Mouse (Mus musculus) neural tube, embryonic 11.5 days (tissue): ENCODE measurements at regions not wholly inside any gene's neighbourhood (a gene's known extent, or its start where the extent isn't known, plus 50 kb on each side); places are given as distances from the start of the nearest gene placed in this dataset.
A peak's percentile ranks its signal among the peaks of the same experiment; 100 is the strongest.

Source experiments
- ATAC-seq: fragments of 200-750 bp; cut with Nextera tagmentation; 2 replicates; pipeline ENCODE4 v1.8.0; 2017; ENCODE audit warnings: moderate number of reproducible peaks, mild to moderate bottlenecking, moderate TSS enrichment, moderate library complexity; ENCODE audit not compliant: insufficient read depth, low FRiP score, low TSS enrichment
- DNase-seq: peaks from one replicate; pipeline ENCODE4 v3.0.0-alpha.2; 2015; ENCODE audit warnings: low spot score
- H3K27ac ChIP-seq: fragments of 300-500 bp; sonication (generic); 2 replicates; pipeline ENCODE4 v1.5.1; 2014; ENCODE audit warnings: low read depth, mild to moderate bottlenecking, low read length
- H3K27me3 ChIP-seq: fragments of 300-500 bp; sonication (generic); 2 replicates; pipeline ENCODE4 v1.6.1; 2014; ENCODE audit warnings: mild to moderate bottlenecking, low read length, mixed read lengths; ENCODE audit not compliant: control insufficient read depth, insufficient read depth
- H3K36me3 ChIP-seq: fragments of 300-500 bp; sonication (generic); 2 replicates; pipeline ENCODE4 v1.6.1; 2014; ENCODE audit warnings: mild to moderate bottlenecking, low read length, moderate library complexity, mixed read lengths; ENCODE audit not compliant: control insufficient read depth, insufficient read depth
- H3K4me1 ChIP-seq: fragments of 300-500 bp; sonication (generic); 2 replicates; pipeline ENCODE4 v1.6.1; 2014; ENCODE audit warnings: low read length, mixed read lengths; ENCODE audit not compliant: control insufficient read depth, insufficient read depth
- H3K4me2 ChIP-seq: fragments of 300-500 bp; sonication (generic); 2 replicates; pipeline ENCODE4 v1.6.1; 2014; ENCODE audit warnings: low read depth, mild to moderate bottlenecking, moderate library complexity
- H3K4me3 ChIP-seq: fragments of 300-500 bp; sonication (generic); 2 replicates; pipeline ENCODE4 v1.5.1; 2014; ENCODE audit warnings: low read depth, low read length
- H3K9ac ChIP-seq: fragments of 300-500 bp; sonication (generic); 2 replicates; pipeline ENCODE4 v1.6.1; 2014; ENCODE audit warnings: mild to moderate bottlenecking, low read length
- H3K9me3 ChIP-seq: fragments of 300-500 bp; sonication (generic); 2 replicates; pipeline ENCODE4 v1.6.1; 2016; ENCODE audit warnings: low read length; ENCODE audit not compliant: control insufficient read depth
- whole genome bisulfite sequencing: fragments of 180-500 bp; shearing (Covaris S2); extraction: QIAGEN DNeasy Blood & Tissue Kit; methylation state at CpG from one replicate; pipeline ENCODE4 v1.1.7; 2014; 5-methylcytosine and 5-hydroxymethylcytosine counted together

GRCm38 (mm10) chr6:94776585-94776984, 76.6 kb upstream of the Lrig1 start:
- ATAC-seq: no peak

GRCm38 (mm10) chr6:94774871-94775270, 74.9 kb upstream of the Lrig1 start:
- H3K9me3 ChIP-seq: no peaks in the 10 kb centered on the region
- no peak overlapping the region for H3K4me3 ChIP-seq
- no peaks in the 10 kb centered on the region for H3K36me3 ChIP-seq
- H3K9ac ChIP-seq: no peak overlapping the region
- H3K4me1 ChIP-seq: peaks cover 19% of the 10 kb centered on the region
- ATAC-seq: no peak
- H3K27me3 ChIP-seq: no peaks in the 10 kb centered on the region
- WGBS: 96% methylated on average over 3 of the region's 3 CpGs
- no peak overlapping the region for H3K4me2 ChIP-seq
- peak overlapping the region; percentile 92 for H3K27ac ChIP-seq
- DNase-seq: no peak

More at GRCm38 (mm10) chr6:94776585-94776984, 76.6 kb upstream of the Lrig1 start:
- H3K9ac ChIP-seq: no peak overlapping the region
- no peak overlapping the region for H3K4me2 ChIP-seq
- WGBS: 50% methylated on average over 4 of the region's 4 CpGs
- H3K4me1 ChIP-seq: peaks cover 19% of the 10 kb centered on the region
- H3K4me3 ChIP-seq: no peak overlapping the region
- no peak for DNase-seq
- no peaks in the 10 kb centered on the region for H3K9me3 ChIP-seq
- H3K27me3 ChIP-seq: no peaks in the 10 kb centered on the region
- H3K27ac ChIP-seq: no peak overlapping the region
- no peaks in the 10 kb centered on the region for H3K36me3 ChIP-seq

GRCm38 (mm10) chr6:94773604-94774486, 73.9 kb upstream of the Lrig1 start:
- no peaks in the 10 kb centered on the region for H3K36me3 ChIP-seq
- peak overlapping the region; percentile 26 for H3K4me2 ChIP-seq
- H3K27ac ChIP-seq: peak overlapping the region; percentile 92
- peaks cover 19% of the 10 kb centered on the region for H3K4me1 ChIP-seq
- H3K9me3 ChIP-seq: no peaks in the 10 kb centered on the region
- H3K4me3 ChIP-seq: no peak overlapping the region
- peak overlapping the region; percentile 43 for H3K9ac ChIP-seq
- H3K27me3 ChIP-seq: no peaks in the 10 kb centered on the region
- under 1% methylated on average over 27 of the region's 27 CpGs for WGBS
- peak; percentile 84 for ATAC-seq
- DNase-seq: peak; percentile 83

- Histone ChIP-seq H3K27me3 (no peaks in the 10 kb centered on the region), H3K36me3 (no peaks in the 10 kb centered on the region), H3K4me3 (no peak overlapping the region), H3K4me1 (peaks cover 19% of the 10 kb centered on the region), H3K4me2 (peak overlapping the region; percentile 26; the same call in 1 of the 2 replicates), H3K9ac (peak overlapping the region; percentile 43), H3K27ac (peak overlapping the region; percentile 92), H3K9me3 (no peaks in the 10 kb centered on the region)
- DNase-seq (no peak), ATAC-seq (peak; percentile 20; the same call in 1 of the 2 replicates)
- WGBS: 6% methylated on average over 12 of the region's 12 CpGs
Measured at GRCm38 (mm10) chr6:94772868-94773603, 73.1 kb upstream of the Lrig1 start.

- Histone ChIP-seq H3K36me3 (no peaks in the 10 kb centered on the region), H3K4me2 (no peak overlapping the region), H3K27me3 (no peaks in the 10 kb centered on the region), H3K9me3 (no peaks in the 10 kb centered on the region), H3K4me3 (no peak overlapping the region), H3K4me1 (peaks cover 19% of the 10 kb centered on the region), H3K27ac (peak overlapping the region; percentile 92), H3K9ac (no peak overlapping the region; the same call in 1 of the 2 replicates)
- WGBS: 21% methylated on average over 7 of the region's 7 CpGs
- DNase-seq (no peak), ATAC-seq (no peak)
Measured at GRCm38 (mm10) chr6:94772391-94772790, 72.4 kb upstream of the Lrig1 start.

GRCm38 (mm10) chr6:94768230-94768629, 68.3 kb upstream of the Lrig1 start:
- Histone ChIP-seq H3K27me3 (no peaks in the 10 kb centered on the region), H3K4me1 (peaks cover 12% of the 10 kb centered on the region), H3K9me3 (no peaks in the 10 kb centered on the region), H3K4me3 (no peak overlapping the region), H3K27ac (no peak overlapping the region), H3K4me2 (no peak overlapping the region), H3K36me3 (no peaks in the 10 kb centered on the region), H3K9ac (no peak overlapping the region)
- ATAC-seq (no peak), DNase-seq (no peak)
- 83% methylated on average over 5 of the region's 5 CpGs for WGBS

- Histone ChIP-seq H3K36me3 (no peaks in the 10 kb centered on the region), H3K4me2 (no peak overlapping the region), H3K27ac (no peak overlapping the region), H3K4me3 (no peak overlapping the region), H3K4me1 (no peaks in the 10 kb centered on the region), H3K9me3 (no peaks in the 10 kb centered on the region), H3K27me3 (no peaks in the 10 kb centered on the region), H3K9ac (no peak overlapping the region)
- WGBS: 52% methylated on average over 6 of the region's 6 CpGs
- ATAC-seq: no peak
- no peak for DNase-seq
Measured at GRCm38 (mm10) chr6:94765724-94766123, 65.8 kb upstream of the Lrig1 start.

GRCm38 (mm10) chr6:94761341-94761740, 61.4 kb upstream of the Lrig1 start:
- no peaks in the 10 kb centered on the region for H3K36me3 ChIP-seq
- H3K4me1 ChIP-seq: no peaks in the 10 kb centered on the region
- H3K4me3 ChIP-seq: no peak overlapping the region
- no peak overlapping the region for H3K9ac ChIP-seq
- H3K4me2 ChIP-seq: no peak overlapping the region
- 50% methylated on average over 6 of the region's 6 CpGs for WGBS
- no peaks in the 10 kb centered on the region for H3K27me3 ChIP-seq
- no peak for DNase-seq
- no peak overlapping the region for H3K27ac ChIP-seq
- no peaks in the 10 kb centered on the region for H3K9me3 ChIP-seq
- ATAC-seq: no peak
